ENCODE assay signal across 19 mouse cellular contexts in the genomic region with DNA sequence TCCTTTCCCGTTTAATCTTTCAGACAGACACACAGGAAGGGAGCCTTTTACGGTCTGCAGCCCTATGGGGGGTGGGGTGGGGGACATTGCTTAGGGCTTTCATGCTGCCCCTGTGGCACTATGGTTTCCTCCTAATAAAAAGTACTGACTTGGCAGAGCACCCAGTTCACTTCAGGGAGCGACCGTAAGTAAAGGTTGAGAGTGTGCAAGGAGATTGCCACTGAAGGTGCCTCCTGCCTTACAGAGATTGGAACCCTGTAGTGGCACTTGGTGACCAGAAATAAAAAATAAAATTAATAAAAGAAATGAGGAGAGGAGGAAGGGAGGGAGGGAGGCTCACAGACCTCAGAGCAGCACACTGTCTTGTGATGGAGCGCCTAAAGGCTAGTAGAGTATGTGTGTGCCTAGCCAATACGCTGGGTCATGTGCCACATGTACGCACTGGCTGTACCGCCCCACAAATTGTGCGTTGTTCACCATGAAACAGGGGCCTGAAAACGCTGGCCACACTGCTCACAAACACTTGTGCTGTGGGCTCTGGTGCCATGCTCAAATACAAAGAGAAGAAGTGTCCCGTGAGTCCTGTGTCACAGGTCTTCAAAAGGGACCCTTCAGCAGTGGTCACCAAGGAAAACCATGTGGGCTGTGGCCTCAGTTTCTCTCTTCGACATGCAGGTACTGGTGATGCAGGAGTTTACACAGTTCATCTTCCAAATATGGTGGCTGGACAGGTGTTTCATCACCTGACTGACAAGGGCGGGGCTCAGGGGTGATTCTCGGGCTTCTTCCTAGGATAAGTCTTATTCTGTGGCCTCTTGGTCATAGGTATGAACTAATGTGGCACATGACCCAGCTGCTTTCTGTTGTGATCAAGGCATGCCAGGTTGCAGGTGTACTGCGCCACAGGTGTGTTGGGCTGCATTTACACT.
DNase-seq lines count a peak whose midpoint lies in the region; ATAC-seq and TF ChIP-seq lines count a peak whose summit lies in the region.
"Had no signal": no experiment of that assay in that cellular context is flagged by ENCODE, and none has a peak within 500 bp of the region (broad histone marks: within the 10 kb centered on the region; RNA-seq: fewer than 3 reads in every experiment).

No protein-coding gene starts in this region.

- no peak overlapping the region for H3K9ac ChIP-seq in kidney, postnatal 0 days (ENCODE audit: low read depth, low read length)
- H3K9ac ChIP-seq in ES-Bruce4 (ENCODE audit: low read depth, poor library complexity, severe bottlenecking) = no peak overlapping the region
- 0 out of 2 replicates have a peak overlapping the region, but pooled peaks have one; percentile 35 for H3K9ac ChIP-seq in hindbrain, embryonic 13.5 days
- H3K9ac ChIP-seq in midbrain, embryonic 15.5 days = 0 out of 2 replicates have a peak overlapping the region, but pooled peaks have one; percentile 15
- H3K9ac ChIP-seq: embryonic facial prominence, embryonic 12.5 days; heart, embryonic 13.5 days had no signal

- H3K27ac ChIP-seq in kidney, postnatal 0 days = no peak overlapping the region
- no peak overlapping the region for H3K27ac ChIP-seq in ES-Bruce4 (ENCODE audit: insufficient read depth, low read length)
- peak overlapping the region; percentile 19; the same call in 1 of the 2 replicates for H3K27ac ChIP-seq in hindbrain, embryonic 13.5 days
- H3K27ac ChIP-seq in midbrain, embryonic 15.5 days = peak overlapping the region; percentile 34; the same call in 1 of the 2 replicates
- H3K27ac ChIP-seq: embryonic facial prominence, embryonic 12.5 days; gastrocnemius, adult 2 months; heart, embryonic 13.5 days had no signal

- DNase-seq in kidney, postnatal 0 days (ENCODE audit: low spot score) = no peak
- DNase-seq in kidney, postnatal 25 days = no peak
- DNase-seq in adrenal gland, adult 18-20 months (ENCODE audit: low spot score in 2 of 2) = no peak
- no peak for DNase-seq in cerebellum, postnatal 25 days
- no peak for DNase-seq in layer of hippocampus, postnatal 14 days (ENCODE audit: low spot score in 2 of 2)
- DNase-seq: adrenal gland, adult 8-10 months; cerebellum, adult 9-11 months; gastrocnemius, adult 2 months; layer of hippocampus, adult 9-11 months; lung, adult 2 months; right cerebral cortex, postnatal 25 days had no signal

- no peaks in the 10 kb centered on the region for H3K4me1 ChIP-seq in kidney, postnatal 0 days (replicated peaks; ENCODE audit: insufficient read depth, low read length)
- H3K4me1 ChIP-seq in ES-Bruce4 (ENCODE audit: control insufficient read depth, insufficient read depth, low read length) = no peaks in the 10 kb centered on the region
- H3K4me1 ChIP-seq in hindbrain, embryonic 13.5 days (replicated peaks) = peaks cover 15% of the 10 kb centered on the region
- H3K4me1 ChIP-seq in midbrain, embryonic 15.5 days = peaks cover 12% of the 10 kb centered on the region
- H3K4me1 ChIP-seq: embryonic facial prominence, embryonic 12.5 days; heart, embryonic 13.5 days had no signal

- H3K36me3 ChIP-seq in kidney, postnatal 0 days (ENCODE audit: insufficient read depth, low read length) = no peaks in the 10 kb centered on the region
- H3K36me3 ChIP-seq in ES-Bruce4 (ENCODE audit: control insufficient read depth, insufficient read depth, low read length, poor library complexity, severe bottlenecking) = no peaks in the 10 kb centered on the region
- H3K36me3 ChIP-seq in hindbrain, embryonic 13.5 days = no peaks in the 10 kb centered on the region
- no peaks in the 10 kb centered on the region for H3K36me3 ChIP-seq in midbrain, embryonic 15.5 days (replicated peaks)
- H3K36me3 ChIP-seq: embryonic facial prominence, embryonic 12.5 days; heart, embryonic 13.5 days had no signal

- 72% methylated on average over 15 of the region's 15 CpGs for WGBS in kidney, postnatal 0 days
- WGBS in hindbrain, embryonic 13.5 days = 82% methylated on average over 15 of the region's 15 CpGs
- 81% methylated on average over 15 of the region's 15 CpGs for WGBS in midbrain, embryonic 15.5 days

- no peak for TF ChIP-seq POLR2A in ES-Bruce4 (IDR thresholded peaks at IDR 0.05; ENCODE audit: insufficient read depth, low read length)

- no peaks in the 10 kb centered on the region for H3K9me3 ChIP-seq in kidney, postnatal 0 days (replicated peaks; ENCODE audit: low read length)
- H3K9me3 ChIP-seq in ES-Bruce4 (replicated peaks; ENCODE audit: control insufficient read depth, insufficient read depth, low read length, poor library complexity, severe bottlenecking) = no peaks in the 10 kb centered on the region
- no peaks in the 10 kb centered on the region for H3K9me3 ChIP-seq in hindbrain, embryonic 13.5 days
- no peaks in the 10 kb centered on the region for H3K9me3 ChIP-seq in midbrain, embryonic 15.5 days
- H3K9me3 ChIP-seq: embryonic facial prominence, embryonic 12.5 days; heart, embryonic 13.5 days had no signal

- TF ChIP-seq EP300 in ES-Bruce4 (IDR thresholded peaks at IDR 0.05; ENCODE audit: insufficient read depth, low read depth, low read length) = no peak

- H3K4me2 ChIP-seq in kidney, postnatal 0 days (ENCODE audit: low read length) = peak overlapping the region; percentile 27
- H3K4me2 ChIP-seq in hindbrain, embryonic 13.5 days = peak overlapping the region; percentile 39
- H3K4me2 ChIP-seq in midbrain, embryonic 15.5 days = peak overlapping the region; percentile 43
- H3K4me2 ChIP-seq: embryonic facial prominence, embryonic 12.5 days; heart, embryonic 13.5 days had no signal

- TF ChIP-seq CTCF in kidney, postnatal 0 days (IDR thresholded peaks at IDR 0.05; ENCODE audit: low read depth) = no peak
- TF ChIP-seq CTCF in ES-Bruce4 (IDR thresholded peaks at IDR 0.05; ENCODE audit: low read depth, low read length) = no peak

- H3K4me3 ChIP-seq in kidney, postnatal 0 days (replicated peaks; ENCODE audit: low read depth, low read length) = no peak overlapping the region
- H3K4me3 ChIP-seq in ES-Bruce4 (ENCODE audit: low read depth, low read length) = peak overlapping the region; percentile 5; the same call in 1 of the 2 replicates
- H3K4me3 ChIP-seq in hindbrain, embryonic 13.5 days = peak overlapping the region; percentile 7
- 0 out of 2 replicates have a peak overlapping the region, but pooled peaks have one; percentile 6 for H3K4me3 ChIP-seq in midbrain, embryonic 15.5 days
- H3K4me3 ChIP-seq: embryonic facial prominence, embryonic 12.5 days; gastrocnemius, adult 2 months; heart, embryonic 13.5 days had no signal

- ATAC-seq in kidney, postnatal 0 days (replicated peaks; ENCODE audit: low FRiP score, low read depth) = no peak
- ATAC-seq in hindbrain, embryonic 13.5 days (ENCODE audit: low FRiP score) = peak; percentile 60
- ATAC-seq in midbrain, embryonic 15.5 days (replicated peaks) = peak; percentile 59; the same call in 1 of the 2 replicates
- ATAC-seq: forebrain, embryonic 14.5 days; inflammation-experienced regulatory T-cells, adult 6 months had no signal

- H3K27me3 ChIP-seq in kidney, postnatal 0 days (ENCODE audit: insufficient read depth, low read length) = no peaks in the 10 kb centered on the region; the same call in 1 of the 2 replicates
- no peaks in the 10 kb centered on the region for H3K27me3 ChIP-seq in ES-Bruce4 (ENCODE audit: control insufficient read depth, insufficient read depth, low read length, poor library complexity, severe bottlenecking)
- peaks cover 20% of the 10 kb centered on the region for H3K27me3 ChIP-seq in hindbrain, embryonic 13.5 days
- H3K27me3 ChIP-seq in midbrain, embryonic 15.5 days (replicated peaks) = 0 out of 2 replicates have a peak, but pooled peaks cover 3% of the 10 kb centered on the region
- H3K27me3 ChIP-seq: CH12.LX; embryonic facial prominence, embryonic 12.5 days had no signal

Comparison
In these comparisons a context has a peak if more than half of its experiments do, and no peak if none do; other contexts are left out.
1. H3K27ac ChIP-seq: peak in hindbrain, embryonic 13.5 days (single experiment) and midbrain, embryonic 15.5 days (single experiment); none in kidney, postnatal 0 days (single experiment) and ES-Bruce4 (single experiment).
2. H3K9ac ChIP-seq: peak in hindbrain, embryonic 13.5 days (single experiment) and midbrain, embryonic 15.5 days (single experiment); none in kidney, postnatal 0 days (single experiment) and ES-Bruce4 (single experiment).
3. Peak in every context shown above with its lines, with median percentiles within 50 percentile points of each other: H3K4me2 ChIP-seq.